Mouse (Mus musculus): Measurements from ENCODE around the gene Plekho2.

The Plekho2 gene

DNA sequence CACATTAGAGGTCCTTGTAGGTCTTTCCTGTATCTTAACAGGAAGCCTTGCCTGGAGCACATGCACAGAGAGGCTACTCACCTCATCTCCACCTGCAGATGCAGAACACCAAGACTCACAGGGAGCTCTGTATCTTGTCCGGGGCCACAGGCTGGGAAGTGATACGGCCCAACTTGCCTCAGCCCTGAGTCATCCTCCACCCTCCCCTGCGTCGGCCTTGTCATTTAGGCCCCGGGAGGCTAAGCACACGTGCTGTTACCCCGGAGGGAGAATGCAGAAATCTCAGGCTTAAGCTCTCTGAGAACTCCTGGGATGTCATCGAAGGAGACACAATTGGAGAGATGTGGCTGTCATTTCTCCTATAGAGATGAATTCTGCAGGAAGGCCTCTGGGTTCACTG lies 50.2 kb downstream of the Plekho2 start:
- no peak for DNase-seq

GRCm38 (mm10) chr9:65528417-65529038 lies 51.3 kb downstream of the Plekho2 start:
- no peak for DNase-seq

- no peak for DNase-seq
Measured at GRCm38 (mm10) chr9:65525445-65526195, 54.2 kb downstream of the Plekho2 start.

DNA sequence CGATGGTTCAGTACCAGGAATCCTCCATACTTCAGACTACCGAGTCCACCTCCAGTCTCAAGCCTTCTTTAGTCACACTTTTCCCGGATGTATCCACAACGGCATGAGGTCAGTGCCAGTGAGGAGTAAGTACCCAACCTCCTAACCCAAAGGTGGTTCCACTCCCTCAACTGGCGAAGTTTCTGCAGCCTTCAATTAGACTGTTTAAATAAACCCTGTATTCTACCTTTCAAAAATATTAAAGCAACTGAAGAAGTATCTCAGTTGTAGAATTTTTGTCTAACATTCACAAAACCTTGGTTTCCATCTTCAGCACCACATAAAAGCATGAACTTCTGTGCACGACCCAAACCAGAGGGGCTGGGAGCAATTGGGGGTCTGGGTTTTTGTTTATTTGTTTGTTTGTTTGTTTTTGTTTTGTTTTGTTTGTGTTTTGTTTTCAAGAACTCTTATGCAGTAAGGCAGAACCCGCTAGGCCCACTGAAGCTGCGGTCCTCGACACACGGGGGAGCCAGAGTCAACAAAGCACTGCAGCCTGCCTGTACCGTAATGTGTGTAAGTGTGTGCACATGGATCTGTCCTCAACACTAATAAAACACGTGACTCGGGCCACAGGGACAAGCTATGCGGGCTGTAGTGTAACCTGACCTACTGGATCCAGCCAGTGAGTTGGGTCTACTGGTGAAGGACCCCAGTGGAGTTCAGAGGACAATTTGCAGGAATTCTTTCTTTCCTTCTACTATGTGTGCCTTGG lies 56.1 kb downstream of the Plekho2 start:
- peak; percentile 58 to 62 for DNase-seq

- no peak for DNase-seq
Measured at GRCm38 (mm10) chr9:65520505-65520876, 59.3 kb downstream of the Plekho2 start.

GRCm38 (mm10) chr9:65519807-65520504 lies 59.9 kb downstream of the Plekho2 start, which contains the start of gene Ankdd1a:
Ankdd1a (minus strand) TSS chr9:65520193.
- DNase-seq, result no peak

DNA sequence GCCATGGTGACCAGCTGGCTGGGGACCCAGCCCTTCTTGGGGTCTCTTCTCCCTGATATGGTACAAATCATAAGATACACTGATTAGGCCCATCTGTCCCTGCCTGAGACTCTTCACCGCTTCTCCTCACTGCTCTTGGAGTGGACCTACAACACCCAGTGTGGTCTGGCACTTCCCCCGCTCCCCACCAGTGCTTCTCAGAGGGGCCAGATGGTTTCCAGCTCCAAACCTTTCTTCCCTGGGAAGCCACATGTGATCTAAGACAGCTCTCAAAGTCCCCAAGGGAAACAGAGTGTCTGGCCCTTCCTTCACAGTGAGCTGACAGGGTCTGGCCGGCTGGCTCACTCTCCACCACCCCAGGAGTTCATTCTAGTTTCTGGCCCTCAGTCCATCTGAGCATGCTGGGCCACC lies 65.0 kb downstream of the Plekho2 start:
- no peak for DNase-seq

- no peak for DNase-seq
Measured at GRCm38 (mm10) chr9:65514431-65514830, 65.4 kb downstream of the Plekho2 start.

- no peak for DNase-seq
Measured at GRCm38 (mm10) chr9:65512520-65512919, 67.3 kb downstream of the Plekho2 start.

DNA sequence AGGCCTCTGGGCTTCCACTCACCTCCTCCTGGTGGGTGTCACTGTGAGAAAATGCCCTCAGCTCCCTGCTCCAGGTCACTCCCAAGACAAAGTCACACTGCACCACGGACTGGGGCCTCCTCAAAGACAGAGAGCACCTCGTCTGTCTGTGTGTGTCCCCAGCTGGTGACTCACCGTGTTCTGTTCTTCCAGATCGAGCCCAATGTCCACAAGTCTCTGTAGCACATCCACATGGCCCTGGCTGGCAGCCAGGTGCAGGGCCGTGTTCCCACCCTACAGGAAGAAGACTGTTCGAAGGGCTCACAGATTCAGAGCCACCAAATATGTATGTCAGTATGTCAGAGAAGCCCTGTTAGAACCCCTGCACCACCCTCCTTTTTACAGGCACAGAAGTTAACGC lies 71.4 kb downstream of the Plekho2 start:
- DNase-seq, result no peak

DNA sequence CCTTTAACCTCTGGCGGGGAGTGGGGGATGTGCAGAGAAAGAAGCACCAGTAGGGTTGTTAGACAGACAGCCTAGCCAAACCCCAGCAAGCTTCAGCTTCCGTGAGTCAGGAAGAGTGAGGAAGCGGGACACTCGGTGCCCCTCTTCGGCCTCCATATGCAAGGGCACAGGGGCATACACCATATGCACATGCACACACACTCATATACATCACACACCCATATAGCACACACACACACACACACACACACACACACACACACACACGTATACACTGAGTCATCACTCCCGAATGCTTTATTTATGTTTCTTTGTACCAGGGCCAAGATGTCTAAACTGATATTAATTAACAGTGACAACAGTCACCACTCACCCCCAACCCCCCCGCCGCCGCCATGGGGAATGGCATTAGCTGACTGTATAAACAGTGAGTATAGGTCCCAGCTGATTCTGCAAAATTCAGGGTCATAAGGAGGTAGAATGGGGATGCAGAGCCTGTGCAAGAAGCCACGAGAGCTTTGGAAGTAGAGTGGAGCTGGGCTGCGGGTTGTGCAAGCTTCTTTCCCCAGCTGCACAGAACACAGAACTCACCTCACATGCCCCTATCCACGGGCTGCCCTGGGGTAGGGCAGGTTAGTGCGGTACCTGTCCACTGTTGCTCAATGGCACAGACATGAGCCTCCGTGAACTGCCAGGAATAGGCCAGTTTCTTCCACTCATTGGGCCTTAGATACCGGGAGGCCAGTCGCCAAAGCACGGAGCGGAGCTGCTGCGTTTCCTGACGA lies 76.9 kb downstream of the Plekho2 start:
- no peak for DNase-seq

Measured in thymus, adult 18-20 months (tissue).